Mouse (Mus musculus) layer of hippocampus, adult 2 months (tissue): ENCODE measurements at regions not wholly inside any gene's neighbourhood (a gene's known extent, or its start where the extent isn't known, plus 50 kb on each side); places are given as distances from the start of the nearest gene placed in this dataset.
"Not testable (repeated sequence)": the region's sequence is repeated elsewhere in the genome, so short reads cannot be mapped to it uniquely, and the experiment has no call there.

ENCODE experiments used
- DNase-seq, 2 experiments: peaks; one replicate each; pipeline ENCODE4 v3.0.0; 2022; ENCODE audit warnings: low spot score in 2 of 2
- H3K27ac ChIP-seq: fragments of 200-600 bp; 2 replicates; pipeline ENCODE4 v1.8.1; 2022
- H3K4me3 ChIP-seq: fragments of 200-600 bp; 2 replicates; pipeline ENCODE4 v1.8.1; 2022; ENCODE audit warnings: mild to moderate bottlenecking
- CTCF ChIP-seq: fragments of 200-600 bp; conservative IDR thresholded peaks from 2 replicates; pipeline ENCODE4 v1.8.1; 2022; ENCODE audit warnings: antibody characterized with exemption, mild to moderate bottlenecking, moderate library complexity

DNA sequence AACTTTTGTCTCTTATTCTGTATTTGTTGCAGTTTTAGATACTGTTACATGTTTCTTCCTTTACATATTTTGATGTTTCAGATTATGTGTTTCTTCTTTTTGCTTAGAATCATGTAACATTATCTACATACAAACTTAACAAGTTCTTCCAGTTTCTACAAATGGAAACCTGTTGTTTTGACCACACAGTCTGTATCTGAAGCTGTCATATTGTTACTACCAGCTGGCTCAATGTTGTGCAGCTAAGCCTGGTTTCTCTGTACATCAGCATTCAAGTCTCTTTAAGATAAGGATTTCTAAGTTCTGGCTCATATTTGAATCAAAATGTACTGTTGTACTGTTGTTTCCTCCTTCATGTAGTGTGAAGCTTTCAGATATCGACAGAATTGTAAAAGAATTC lies 65.4 kb upstream of the Vps41 start:
- Histone ChIP-seq H3K4me3 (no peak overlapping the region), H3K27ac (no peak overlapping the region)
- DNase-seq = no peak
- TF ChIP-seq CTCF = no peak

DNA sequence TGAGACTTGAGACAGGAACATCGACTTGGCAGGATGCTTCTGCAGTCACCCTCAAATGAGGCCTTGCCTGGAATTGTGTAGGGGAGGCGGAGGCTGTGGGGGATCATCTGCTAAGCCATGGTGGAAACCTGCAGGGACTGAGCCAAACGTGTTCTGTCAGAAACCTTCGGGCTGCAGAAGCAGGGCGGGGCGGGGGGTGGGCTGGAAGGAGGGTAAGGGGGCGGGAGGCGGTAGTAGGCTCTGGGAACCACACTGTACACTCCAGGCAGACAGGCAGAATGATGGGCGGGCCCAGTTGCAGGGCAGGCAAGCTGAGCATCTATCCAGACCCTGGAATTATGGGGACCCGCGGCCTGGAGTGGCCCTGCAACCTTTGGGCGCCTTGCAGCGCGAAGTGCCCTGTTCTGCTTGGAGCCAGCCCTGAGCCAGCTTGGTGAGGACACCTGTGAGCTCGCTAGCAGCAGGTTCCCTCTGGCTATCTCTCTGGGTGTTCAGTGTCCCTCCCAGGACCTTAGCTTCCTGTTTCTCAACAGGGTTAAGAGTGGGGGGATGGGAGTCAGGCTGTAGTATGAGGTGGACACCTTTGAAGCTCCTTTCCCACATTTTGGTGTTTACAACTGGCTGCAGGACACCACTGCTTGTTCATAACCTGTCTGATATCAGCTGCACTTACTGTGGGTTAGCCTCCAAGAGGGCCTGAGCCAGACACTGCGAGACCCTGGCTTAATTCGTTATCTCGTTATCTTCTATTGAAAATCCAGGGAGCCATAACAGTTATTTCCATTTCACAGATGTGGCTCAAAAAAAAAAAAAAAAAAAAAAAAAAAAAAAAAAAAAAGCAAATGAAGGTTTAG lies 102.1 kb upstream of the Vps41 start:
- Histone ChIP-seq H3K4me3 (no peak overlapping the region), H3K27ac (no peak overlapping the region)
- no peak for TF ChIP-seq CTCF
- no peak for DNase-seq

DNA sequence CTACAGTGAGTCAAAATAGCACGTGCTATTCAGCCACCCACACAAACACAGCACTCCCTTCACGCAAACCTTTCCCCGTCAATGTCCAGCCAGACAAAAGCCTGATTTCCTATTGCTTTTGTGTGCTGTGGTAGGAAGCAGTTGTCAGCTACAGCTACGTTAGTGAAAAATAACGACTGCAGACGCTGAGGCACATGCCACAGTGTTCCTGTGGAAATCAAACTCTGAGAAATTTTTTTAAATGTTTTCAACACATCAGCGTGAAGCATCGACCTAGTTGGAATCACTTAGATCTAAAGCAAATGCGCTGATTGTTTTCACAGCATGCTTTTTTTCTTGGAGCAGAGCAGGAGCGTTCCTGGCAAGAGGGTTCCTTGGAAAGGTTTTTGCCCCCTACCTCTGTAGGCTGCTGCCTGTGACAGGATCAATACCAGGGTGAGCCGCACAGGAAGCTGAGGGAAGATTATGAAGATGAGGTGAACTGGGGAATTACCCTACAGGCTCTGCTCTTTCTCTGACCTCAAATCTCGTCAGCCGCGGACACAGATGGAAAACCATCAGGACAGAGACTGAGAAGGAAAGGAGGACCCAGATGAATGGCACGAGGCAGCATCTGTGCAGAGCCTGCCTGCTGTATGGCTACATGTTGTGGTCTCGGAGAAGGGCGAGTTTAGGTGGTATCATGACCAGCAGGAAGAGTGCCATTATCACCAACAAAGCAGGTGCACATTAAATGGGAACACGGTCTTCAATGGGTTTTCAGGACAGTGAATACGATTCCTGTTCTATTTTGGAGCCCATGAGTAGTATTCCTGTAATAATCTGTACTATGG lies 136.2 kb upstream of the Vps41 start:
- H3K27ac ChIP-seq = no peak overlapping the region
- H3K4me3 ChIP-seq = no peak overlapping the region; the same call in 1 of the 2 replicates
- no peak for TF ChIP-seq CTCF
- DNase-seq = no peak

DNA sequence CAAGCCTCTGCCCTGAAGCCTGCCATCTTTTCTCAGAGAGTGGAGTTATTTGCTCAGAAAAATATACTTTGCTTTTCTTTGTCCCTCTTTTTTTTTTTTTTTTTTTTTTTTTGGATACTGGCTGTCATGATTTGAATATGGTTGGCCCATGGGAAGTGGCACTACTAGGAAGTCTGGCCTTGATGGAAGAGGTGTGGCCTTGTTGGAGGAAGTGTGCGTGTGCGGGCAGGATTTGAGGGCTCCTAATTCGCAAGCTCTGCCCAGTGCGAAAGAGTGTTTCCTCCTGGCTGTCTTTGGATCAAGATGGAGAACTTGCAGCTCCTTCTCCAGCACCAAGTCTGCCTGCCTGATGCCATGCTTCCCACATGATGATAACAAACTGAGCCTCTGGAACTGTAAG lies 141.1 kb upstream of the Vps41 start:
- no peak for TF ChIP-seq CTCF
- DNase-seq = no peak
- Histone ChIP-seq H3K4me3 (no peak overlapping the region), H3K27ac (no peak overlapping the region)

DNA sequence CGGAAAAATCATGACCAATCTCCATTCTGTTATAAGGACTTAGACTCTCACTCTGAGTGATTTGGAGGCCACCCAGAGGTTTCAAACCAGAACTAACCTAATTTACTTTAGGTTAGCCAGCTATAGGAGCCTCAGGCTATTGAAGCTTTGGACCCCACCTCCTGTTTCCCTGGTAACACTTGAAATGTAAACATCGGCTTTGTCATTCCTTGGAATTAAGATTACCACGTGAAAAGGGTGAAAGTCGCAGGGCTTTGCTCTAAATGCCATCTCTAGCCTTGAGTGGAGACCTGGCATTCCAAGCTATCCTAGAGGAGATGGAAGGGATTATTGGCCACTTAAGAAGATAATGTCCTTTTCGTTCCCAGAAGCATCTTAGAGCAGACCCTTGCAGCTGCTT lies 141.5 kb upstream of the Vps41 start:
- no peak for DNase-seq
- H3K4me3 ChIP-seq = no peak overlapping the region
- TF ChIP-seq CTCF = no peak
- H3K27ac ChIP-seq = no peak overlapping the region

DNA sequence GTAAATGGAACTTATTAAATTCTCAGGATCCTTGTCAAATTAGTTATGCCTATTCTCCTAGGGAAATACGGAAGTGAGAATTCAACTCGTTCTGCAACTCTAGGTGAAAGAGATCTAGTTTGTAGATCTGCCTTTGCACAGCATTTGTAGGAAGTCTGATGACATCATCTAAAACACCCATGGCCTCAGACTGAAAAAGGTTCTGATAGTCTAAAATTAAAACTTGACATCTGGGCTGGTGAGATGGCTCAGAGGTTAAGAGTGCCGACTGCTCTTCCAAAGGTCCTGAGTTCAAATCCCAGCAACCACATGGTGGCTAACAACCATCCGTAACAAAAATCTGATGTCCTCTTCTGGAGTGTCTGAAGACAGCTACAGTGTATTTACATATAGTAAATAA lies 144.5 kb upstream of the Pou6f2 start:
- H3K4me3 ChIP-seq, H3K27ac ChIP-seq, DNase-seq: not testable (repeated sequence)

DNA sequence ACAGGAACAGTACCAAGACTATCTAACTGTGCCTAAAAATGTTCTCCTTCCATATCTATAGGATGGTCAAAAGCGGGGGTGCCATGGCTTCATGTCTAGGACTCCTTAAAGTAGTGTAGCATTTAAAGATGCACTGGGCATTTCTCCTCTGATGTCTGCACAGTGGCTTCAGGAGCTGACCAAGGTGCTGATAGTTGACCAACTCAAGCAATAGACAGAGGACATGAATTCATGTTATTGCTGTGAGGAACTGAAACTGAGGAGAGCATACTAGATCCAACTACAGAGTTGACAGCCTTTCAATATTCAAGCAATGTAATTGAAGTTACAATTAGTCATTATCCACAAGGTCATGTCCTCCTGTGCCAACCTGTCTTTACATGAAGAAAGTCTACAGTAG lies 133.0 kb upstream of the Pou6f2 start:
- Histone ChIP-seq H3K4me3 (no peak overlapping the region), H3K27ac (no peak overlapping the region)
- no peak for DNase-seq
- no peak for TF ChIP-seq CTCF

DNA sequence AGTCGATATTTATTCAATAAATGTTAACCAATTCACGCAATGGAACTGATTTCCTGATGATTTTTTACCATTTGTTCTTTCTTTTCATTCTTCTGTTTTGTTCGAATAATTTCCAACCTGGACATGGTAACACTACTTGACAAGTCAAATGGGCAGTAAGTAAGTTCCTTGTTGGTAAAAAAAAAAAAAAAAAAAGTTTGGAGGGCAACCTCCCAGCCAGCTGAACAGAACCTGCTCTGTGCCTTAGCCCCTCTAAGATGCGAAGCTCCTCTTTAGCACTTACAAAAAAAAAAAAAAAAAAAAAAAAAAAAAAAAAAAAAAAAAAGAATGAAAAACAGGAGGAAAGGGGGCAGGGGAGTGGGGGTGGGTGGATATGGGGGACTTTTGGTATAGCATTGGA lies 100.7 kb upstream of the Pou6f2 start:
- DNase-seq = no peak
- Histone ChIP-seq H3K4me3 (peak overlapping the region; percentile 35), H3K27ac (no peak overlapping the region)
- no peak for TF ChIP-seq CTCF

DNA sequence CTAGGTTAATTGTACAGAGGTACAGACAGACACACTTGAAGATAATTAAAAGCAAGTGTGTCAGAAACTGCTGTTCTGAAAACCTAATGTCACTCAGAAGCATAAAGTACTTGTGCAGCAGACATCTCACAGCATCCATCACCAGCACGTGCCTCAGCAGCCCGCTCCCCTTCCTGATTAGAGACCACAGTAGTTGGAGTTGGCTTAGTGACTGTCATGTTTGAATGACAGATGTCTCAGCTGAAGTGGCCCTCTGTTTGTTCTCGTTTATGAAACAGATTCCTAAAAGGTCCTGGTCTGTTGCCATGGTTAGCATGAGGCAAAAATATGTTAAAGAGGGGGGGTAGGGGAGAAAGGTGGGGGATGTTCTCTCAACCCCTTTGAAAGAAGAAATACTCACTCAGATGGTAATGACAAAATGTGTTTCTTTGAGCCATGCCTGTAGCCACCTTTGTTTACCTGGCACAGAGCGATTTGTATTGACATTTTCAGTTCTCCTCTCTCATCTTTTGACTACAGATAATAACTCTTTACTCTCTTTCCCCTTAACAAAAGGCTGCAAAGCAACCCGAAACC lies 100.2 kb upstream of the Pou6f2 start:
- no peak overlapping the region for H3K27ac ChIP-seq
- no peak for TF ChIP-seq CTCF
- DNase-seq = no peak
- H3K4me3 ChIP-seq = peak overlapping the region; percentile 35

DNA sequence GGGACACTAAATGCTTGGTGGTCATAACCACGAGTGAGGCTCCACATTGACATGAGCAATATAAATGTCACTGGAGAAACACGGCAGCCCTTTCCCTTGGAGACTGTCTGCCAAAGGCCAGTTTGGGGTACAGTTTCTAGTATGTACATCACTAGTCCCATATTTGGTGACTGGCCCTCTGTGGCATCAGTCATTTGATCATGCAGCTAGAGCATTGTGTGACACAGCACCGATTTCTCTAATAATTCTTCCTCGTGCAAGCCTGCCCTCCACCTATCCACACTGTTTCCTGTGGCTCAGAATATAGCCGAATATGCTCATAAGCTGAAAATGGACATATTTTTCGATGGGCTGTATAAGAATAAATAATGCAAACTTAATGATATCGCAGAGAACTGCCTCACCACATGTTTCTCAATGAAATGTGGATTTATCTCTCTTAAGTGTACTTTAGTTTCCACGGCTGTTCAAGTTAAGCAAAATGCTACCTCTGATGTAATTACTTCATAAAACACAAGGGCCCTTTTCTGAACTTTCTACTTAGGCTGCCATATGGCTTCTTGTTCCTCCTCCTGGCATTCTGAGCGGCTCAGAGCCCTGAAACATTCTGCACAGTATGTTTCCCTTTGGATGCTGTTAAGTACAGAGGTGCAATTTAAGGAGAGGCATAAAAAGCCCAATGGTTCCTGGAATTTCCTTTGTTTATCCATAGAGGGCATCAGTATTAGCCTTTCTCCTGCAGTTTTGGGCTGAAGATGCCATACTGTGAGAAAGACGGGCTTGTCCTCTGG lies 97.7 kb upstream of the Pou6f2 start:
- DNase-seq = no peak
- Histone ChIP-seq H3K27ac (no peak overlapping the region), H3K4me3 (no peak overlapping the region)
- TF ChIP-seq CTCF = 0 out of 2 replicates have a peak, but pooled peaks have one; percentile 4

DNA sequence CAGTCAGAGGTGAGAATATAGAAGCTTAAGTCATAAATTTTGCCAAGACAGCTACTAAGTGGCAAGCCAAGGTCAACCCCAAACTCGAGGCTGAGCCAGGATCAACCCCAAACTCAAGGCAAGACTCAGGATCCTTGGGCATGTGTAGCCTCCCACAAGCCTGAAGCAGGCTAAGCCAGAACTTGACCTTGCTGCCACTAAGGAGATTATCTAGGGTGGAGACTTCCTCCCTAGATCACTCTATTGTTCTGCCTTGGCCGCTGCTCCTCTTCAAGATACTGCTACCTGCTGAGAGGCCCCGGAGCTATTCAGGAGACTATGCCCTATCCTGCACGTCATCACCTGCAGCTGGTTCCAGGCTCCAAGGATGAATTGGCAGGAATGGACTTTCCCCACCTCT lies 88.3 kb upstream of the Pou6f2 start:
- DNase-seq, H3K4me3 ChIP-seq, H3K27ac ChIP-seq: not testable (repeated sequence)

DNA sequence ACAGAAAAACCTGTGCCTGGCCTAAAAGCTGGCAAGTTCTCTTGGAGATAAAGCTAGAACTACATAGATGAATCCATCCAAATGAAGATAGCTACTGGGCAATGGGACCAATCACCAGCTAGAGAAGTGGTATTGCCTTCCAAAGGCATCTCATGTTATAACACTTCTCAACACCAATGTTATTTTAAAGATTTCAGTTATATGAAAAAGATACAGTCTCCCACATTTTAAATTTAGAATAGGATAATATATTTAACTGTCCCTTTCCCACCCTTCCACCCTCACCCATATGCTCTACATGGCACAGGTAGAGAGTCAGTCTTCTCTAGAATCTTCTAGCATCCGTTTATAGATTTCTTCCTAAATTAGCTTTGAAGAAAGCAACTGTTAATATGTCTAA lies 87.6 kb upstream of the Pou6f2 start:
- DNase-seq = no peak
- Histone ChIP-seq H3K27ac (no peak overlapping the region), H3K4me3 (no peak overlapping the region)
- TF ChIP-seq CTCF = no peak

DNA sequence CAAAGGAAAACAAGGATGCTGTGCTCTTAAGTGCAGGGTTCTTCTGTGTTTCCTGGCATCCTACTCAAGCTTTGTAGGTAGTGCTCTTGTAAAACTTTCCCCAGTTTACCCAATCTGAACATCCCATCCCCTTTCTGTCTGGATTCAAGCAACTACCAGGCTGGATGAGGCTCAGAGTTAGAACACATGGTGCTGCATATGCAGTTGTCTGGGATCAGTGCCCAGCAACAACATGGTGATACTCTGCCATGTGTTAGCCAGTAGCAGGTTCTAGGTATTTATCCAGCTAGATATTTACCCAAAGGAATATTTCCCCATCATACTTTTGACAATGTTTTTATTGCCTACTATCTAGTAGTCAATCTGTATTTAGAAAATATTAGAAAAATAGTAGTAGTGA lies 78.8 kb upstream of the Pou6f2 start:
- peak; percentile 26 to 63 for DNase-seq
- H3K27ac ChIP-seq = no peak overlapping the region
- TF ChIP-seq CTCF = no peak
- no peak overlapping the region for H3K4me3 ChIP-seq
